8 mouse cellular contexts compared by ENCODE assay signal in genomic region chr8:3500235-3501090, GRCm38 (mm10). TPM values are rescaled to one million over a fixed set of nuclear protein-coding genes. Genes with fewer than 3 reads are reported as not detected.
DNase-seq lines count a peak whose midpoint lies in the region; ATAC-seq and TF ChIP-seq lines count a peak whose summit lies in the region.

Gene Mcoln1, plus strand, starts transcription at chr8:3500457.

- no peaks in the 10 kb centered on the region for H3K9me3 ChIP-seq in ES-E14 (ENCODE audit: control insufficient read depth, insufficient read depth, low read depth, low read length)
- no peaks in the 10 kb centered on the region; the same call in 1 of the 2 replicates for H3K9me3 ChIP-seq in forebrain, embryonic 16.5 days (ENCODE audit: control insufficient read depth, low read length)
- H3K9me3 ChIP-seq in lung, embryonic 14.5 days (ENCODE audit: low read depth, low read length) = no peaks in the 10 kb centered on the region; the same call in 1 of the 2 replicates

- peak; percentile 85 for ATAC-seq in forebrain, embryonic 16.5 days
- ATAC-seq in lung, embryonic 14.5 days (ENCODE audit: insufficient read depth) = peak; percentile 90

- TF ChIP-seq CTCF in layer of hippocampus, adult 2 months (conservative IDR thresholded peaks at IDR 0.05) = no peak; the same call in 1 of the 2 replicates
- peak; percentile 43 for TF ChIP-seq CTCF in lung, embryonic 14.5 days (IDR thresholded peaks at IDR 0.05; ENCODE audit: low read depth)
- TF ChIP-seq CTCF in olfactory bulb, adult 2 months (IDR thresholded peaks at IDR 0.05; ENCODE audit: insufficient read depth, low read depth, low read length) = no peak
- TF ChIP-seq CTCF in thymus, adult 2 months (IDR thresholded peaks at IDR 0.05; ENCODE audit: borderline replicate concordance, control insufficient read depth, extremely low read depth, insufficient read depth, low read length, poor library complexity) = 0 out of 2 replicates have a peak, but pooled peaks have one; percentile 55

- H3K9ac ChIP-seq in ES-E14 (ENCODE audit: insufficient read depth, low read depth, low read length, poor library complexity, severe bottlenecking) = peak within 1 kb of the TSS; percentile 91
- H3K9ac ChIP-seq in forebrain, embryonic 16.5 days (replicated peaks; ENCODE audit: low read depth, low read length) = peak within 1 kb of the TSS; percentile 67
- H3K9ac ChIP-seq in lung, embryonic 14.5 days = peak within 1 kb of the TSS; percentile 78

- H3K4me2 ChIP-seq in forebrain, embryonic 16.5 days (ENCODE audit: low read length) = peak within 1 kb of the TSS; percentile 93
- H3K4me2 ChIP-seq in lung, embryonic 14.5 days = peak within 1 kb of the TSS; percentile 84

- H3K4me3 ChIP-seq in ES-E14 (ENCODE audit: insufficient read depth in 1 of 2, low read depth in 1 of 2, low read length in 2 of 2, poor library complexity in 1 of 2, severe bottlenecking in 1 of 2) = peak within 1 kb of the TSS; percentile 76 to 93
- H3K4me3 ChIP-seq in forebrain, embryonic 16.5 days (replicated peaks; ENCODE audit: low read length) = peak within 1 kb of the TSS; percentile 66
- H3K4me3 ChIP-seq in layer of hippocampus, adult 2 months = peak within 1 kb of the TSS; percentile 82
- H3K4me3 ChIP-seq in lung, embryonic 14.5 days (ENCODE audit: low read depth, low read length) = peak within 1 kb of the TSS; percentile 76
- peak within 1 kb of the TSS; percentile 98 for H3K4me3 ChIP-seq in olfactory bulb, adult 2 months (ENCODE audit: insufficient read depth, low read depth, low read length)
- H3K4me3 ChIP-seq in thymus, adult 2 months (ENCODE audit: control insufficient read depth, insufficient read depth, low read length) = peak within 1 kb of the TSS; percentile 72

- DNase-seq in ES-E14 (ENCODE audit: low read depth, low spot score) = peak; percentile 93
- DNase-seq in cerebellum, adult 11-12 months = peak; percentile 98
- DNase-seq in heart, postnatal 36 days = peak; percentile 98
- DNase-seq in layer of hippocampus, adult 2 months (ENCODE audit: low spot score in 2 of 2) = peak; percentile 97 to 99
- peak; percentile 99 for DNase-seq in lung, embryonic 14.5 days
- peak; percentile 99 for DNase-seq in thymus, adult 2 months

- TF ChIP-seq POLR2A in olfactory bulb, adult 2 months (IDR thresholded peaks at IDR 0.05; ENCODE audit: insufficient read depth, low read depth, low read length) = peak; percentile 93
- TF ChIP-seq POLR2A in thymus, adult 2 months (IDR thresholded peaks at IDR 0.05; ENCODE audit: control insufficient read depth, extremely low read depth, insufficient read depth, low read length, poor library complexity) = peak; percentile 79

- H3K27ac ChIP-seq in ES-E14 (ENCODE audit: insufficient read depth, low read depth, low read length, poor library complexity, severe bottlenecking) = no peak within 1 kb of the TSS; the same call in 1 of the 2 replicates
- peak within 1 kb of the TSS; percentile 90 for H3K27ac ChIP-seq in forebrain, embryonic 16.5 days (ENCODE audit: low read length)
- H3K27ac ChIP-seq in layer of hippocampus, adult 2 months = peak within 1 kb of the TSS; percentile 98
- peak within 1 kb of the TSS; percentile 92 for H3K27ac ChIP-seq in lung, embryonic 14.5 days (ENCODE audit: low read depth)
- peak within 1 kb of the TSS; percentile 89 for H3K27ac ChIP-seq in olfactory bulb, adult 2 months (ENCODE audit: insufficient read depth, low read depth, low read length)
- peak within 1 kb of the TSS; percentile 15 for H3K27ac ChIP-seq in thymus, adult 2 months (ENCODE audit: control insufficient read depth, insufficient read depth, low read length)

- in situ Hi-C loops in ES-E14 (cut with MboI; ENCODE audit: low sequenced_read_pairs in 2 of 2, unreplicated experiment in 2 of 2) = no loop called here

- no peaks in the 10 kb centered on the region; the same call in 1 of the 2 replicates for H3K36me3 ChIP-seq in ES-E14 (ENCODE audit: control insufficient read depth, insufficient read depth, low read length, poor library complexity, severe bottlenecking)
- peaks cover 15% of the 10 kb centered on the region for H3K36me3 ChIP-seq in forebrain, embryonic 16.5 days (ENCODE audit: control insufficient read depth, insufficient read depth)
- H3K36me3 ChIP-seq in lung, embryonic 14.5 days (ENCODE audit: insufficient read depth) = peaks cover 21% of the 10 kb centered on the region
- H3K36me3 ChIP-seq in thymus, adult 2 months (ENCODE audit: control insufficient read depth, insufficient read depth, low read length) = no peaks in the 10 kb centered on the region

- under 1% methylated on average over 70 of the region's 70 CpGs for WGBS in forebrain, embryonic 16.5 days
- WGBS in lung, embryonic 14.5 days = under 1% methylated on average over 70 of the region's 70 CpGs
- under 1% methylated on average over 70 of the region's 70 CpGs for WGBS in olfactory bulb, adult 2 months
- WGBS in thymus, adult 2 months = under 1% methylated on average over 70 of the region's 70 CpGs

- H3K4me1 ChIP-seq in ES-E14 (ENCODE audit: control insufficient read depth in 2 of 2, insufficient read depth in 2 of 2, low read length in 2 of 2, poor library complexity in 1 of 2) = peaks cover 0 to 7% of the 10 kb centered on the region in 2 experiments; a peak in 2 of 4 replicates
- H3K4me1 ChIP-seq in forebrain, embryonic 16.5 days (replicated peaks; ENCODE audit: control insufficient read depth, insufficient read depth, low read length) = peaks cover 35% of the 10 kb centered on the region
- H3K4me1 ChIP-seq in lung, embryonic 14.5 days (ENCODE audit: insufficient read depth) = peaks cover 8% of the 10 kb centered on the region
- peaks cover 8% of the 10 kb centered on the region; the same call in 1 of the 2 replicates for H3K4me1 ChIP-seq in olfactory bulb, adult 2 months (ENCODE audit: control insufficient read depth, insufficient read depth, low read length)
- H3K4me1 ChIP-seq in thymus, adult 2 months (replicated peaks; ENCODE audit: control insufficient read depth, insufficient read depth, low read length) = peaks cover 2% of the 10 kb centered on the region; the same call in 1 of the 2 replicates

- no peaks in the 10 kb centered on the region for H3K27me3 ChIP-seq in forebrain, embryonic 16.5 days (replicated peaks; ENCODE audit: control insufficient read depth, insufficient read depth, low read length)
- H3K27me3 ChIP-seq in lung, embryonic 14.5 days (ENCODE audit: insufficient read depth, low read length) = no peaks in the 10 kb centered on the region
- no peaks in the 10 kb centered on the region for H3K27me3 ChIP-seq in thymus, adult 2 months (ENCODE audit: control insufficient read depth, insufficient read depth, low read length)

- intact Hi-C loops in heart, postnatal 36 days (cut with DNase I) = loop anchor here (1.0 to 5.0 kb wide), 2 partner anchors 14 to 177 kb away; partner anchors contain the start of gene Trappc5

TF ChIP-seq in ES-E14, 5 proteins besides CTCF, POLR2A, EP300 and RAD21:
- peak; percentile 78 for TF ChIP-seq HCFC1 (IDR thresholded peaks at IDR 0.05; ENCODE audit: borderline replicate concordance, insufficient read depth, low read length)
- no peak for TF ChIP-seq ZC3H11A (IDR thresholded peaks at IDR 0.05; ENCODE audit: borderline replicate concordance, low read depth, low read length)
TF ChIP-seq in ES-E14: peak in this region for 1.

RNA-seq across cellular contexts. Expression of gene Mcoln1, which starts in this region (rescaled TPM):
- 48.6 and 79.9 TPM in 2 replicates for total RNA-seq in ES-E14 (2012; rRNA removed)
- polyA plus RNA-seq in forebrain, embryonic 16.5 days (2015; fragmentation: Nextera tagmentation; extraction: Ambion mirVana) = 88.3 and 111 TPM in 2 replicates
- 10 to 100 TPM; 22.9 to 23.2 TPM for total RNA-seq in heart, postnatal 36 days (2021)
- 10 to 100 TPM; 82.4 to 85.4 TPM for total RNA-seq in layer of hippocampus, adult 2 months (2021)
- polyA plus RNA-seq in lung, embryonic 14.5 days (2014; fragmentation: Nextera tagmentation; extraction: Ambion mirVana) = 38.3 and 39.9 TPM in 2 replicates
- polyA plus RNA-seq in olfactory bulb, adult 2 months (2012; ENCODE audit: insufficient read depth, insufficient read length, low replicate concordance, missing spikeins) = 296 TPM in 1 of 2 replicates, not detected in the other
- polyA plus RNA-seq in thymus, adult 2 months (2012; rRNA removed) = 312 and 481 TPM in 2 replicates

Comparison
In these comparisons a context has a peak if more than half of its experiments do, and no peak if none do; other contexts are left out.
1. CTCF ChIP-seq: peak in lung, embryonic 14.5 days (single experiment) and thymus, adult 2 months (single experiment); none in layer of hippocampus, adult 2 months (single experiment) and olfactory bulb, adult 2 months (single experiment).
2. Peak in every context shown above with its lines, with median percentiles within 50 percentile points of each other: DNase-seq, H3K4me3 ChIP-seq and H3K9ac ChIP-seq.